Mouse (Mus musculus): ENCODE measurements at regions not wholly inside any gene's neighbourhood (a gene's known extent, or its start where the extent isn't known, plus 50 kb on each side); places are given as distances from the start of the nearest gene placed in this dataset.

DNA sequence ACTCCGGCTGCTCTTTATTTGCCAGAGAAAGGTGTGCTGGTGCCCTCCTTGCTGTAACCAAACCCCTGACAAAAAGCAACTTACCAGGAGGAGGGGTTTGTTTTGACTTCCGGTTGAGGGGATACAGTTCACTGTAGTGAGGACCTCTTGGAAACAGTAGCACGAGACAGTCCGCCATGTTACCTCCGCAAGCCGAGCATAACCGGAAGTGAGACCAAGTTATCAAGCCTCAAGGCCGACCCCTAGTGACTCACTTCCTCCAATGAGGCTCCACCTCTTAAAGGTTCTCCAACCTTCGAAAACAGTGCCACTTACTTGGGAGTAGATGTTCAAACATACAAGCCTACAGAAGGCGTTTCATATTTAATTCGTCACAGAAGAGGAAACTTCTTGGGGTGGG is 115.2 kb upstream of the Plekha5 start:
- Histone ChIP-seq H3K36me3 (ENCODE audit: insufficient read depth, low read length) (no peaks in the 10 kb centered on the region), H3K9ac (replicated peaks; ENCODE audit: low read depth) (no peak overlapping the region), H3K27me3 (replicated peaks; ENCODE audit: insufficient read depth, low read length) (no peaks in the 10 kb centered on the region), H3K4me2 (replicated peaks; ENCODE audit: low read depth, low read length) (no peak overlapping the region), H3K4me1 (ENCODE audit: insufficient read depth, low read depth, low read length) (no peaks in the 10 kb centered on the region), H3K9me3 (ENCODE audit: low read length) (no peaks in the 10 kb centered on the region), H3K4me3 (ENCODE audit: low read depth, low read length) (no peak overlapping the region), H3K27ac (ENCODE audit: low read length) (no peak overlapping the region)
- DNase-seq (ENCODE audit: low spot score) (no peak), ATAC-seq (no peak)
- WGBS: 90% methylated on average over 11 of the region's 11 CpGs
- no peak for TF ChIP-seq EP300 (IDR thresholded peaks at IDR 0.05)
- TF ChIP-seq CTCF (IDR thresholded peaks at IDR 0.05): no peak

- 85% methylated on average over 6 of the region's 6 CpGs for WGBS
- no peaks in the 10 kb centered on the region for H3K27me3 ChIP-seq (replicated peaks; ENCODE audit: insufficient read depth, low read length)
- no peak overlapping the region for H3K4me2 ChIP-seq (replicated peaks; ENCODE audit: low read depth, low read length)
- no peak overlapping the region for H3K4me3 ChIP-seq (ENCODE audit: low read depth, low read length)
- ATAC-seq: no peak
- DNase-seq (ENCODE audit: low spot score): no peak
- H3K4me1 ChIP-seq (ENCODE audit: insufficient read depth, low read depth, low read length): no peaks in the 10 kb centered on the region
- TF ChIP-seq EP300 (IDR thresholded peaks at IDR 0.05) (no peak), CTCF (IDR thresholded peaks at IDR 0.05) (no peak)
- no peaks in the 10 kb centered on the region for H3K36me3 ChIP-seq (ENCODE audit: insufficient read depth, low read length)
- no peaks in the 10 kb centered on the region for H3K9me3 ChIP-seq (ENCODE audit: low read length)
- no peak overlapping the region for H3K27ac ChIP-seq (ENCODE audit: low read length)
- no peak overlapping the region for H3K9ac ChIP-seq (replicated peaks; ENCODE audit: low read depth)
These were observed 116.9 kb upstream of the Plekha5 start for GRCm38 (mm10) chr6:140306811-140307558.

DNA sequence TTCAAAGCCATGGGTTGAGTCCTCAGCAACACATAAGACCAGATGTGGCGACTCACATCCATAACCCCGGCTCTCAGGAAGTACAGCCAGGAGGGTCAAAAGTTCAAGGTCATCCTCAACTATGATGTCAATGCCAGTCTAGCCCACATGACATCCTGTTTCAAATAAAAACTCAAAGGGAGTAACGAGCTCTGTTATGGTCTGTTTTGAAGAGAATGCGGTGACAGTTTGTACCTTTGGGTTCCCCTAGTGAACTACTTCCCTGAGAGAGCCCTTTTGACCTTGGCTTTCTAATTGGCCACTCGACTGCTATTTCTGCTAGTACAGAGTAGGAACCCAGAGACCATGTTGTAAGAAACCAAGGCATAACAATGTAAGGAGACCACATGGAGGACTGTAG is 119.7 kb upstream of the Plekha5 start:
- TF ChIP-seq EP300 (IDR thresholded peaks at IDR 0.05) (no peak), CTCF (IDR thresholded peaks at IDR 0.05) (no peak)
- Histone ChIP-seq H3K9ac (replicated peaks; ENCODE audit: low read depth) (no peak overlapping the region), H3K27me3 (replicated peaks; ENCODE audit: insufficient read depth, low read length) (no peaks in the 10 kb centered on the region), H3K4me3 (ENCODE audit: low read depth, low read length) (no peak overlapping the region), H3K4me1 (ENCODE audit: insufficient read depth, low read depth, low read length) (no peaks in the 10 kb centered on the region), H3K4me2 (replicated peaks; ENCODE audit: low read depth, low read length) (no peak overlapping the region), H3K9me3 (ENCODE audit: low read length) (no peaks in the 10 kb centered on the region), H3K27ac (ENCODE audit: low read length) (no peak overlapping the region), H3K36me3 (ENCODE audit: insufficient read depth, low read length) (no peaks in the 10 kb centered on the region)
- WGBS: 53% methylated on average over 5 of the region's 5 CpGs
- DNase-seq (ENCODE audit: low spot score) (peak; percentile 28), ATAC-seq (peak; percentile 38; the same call in 1 of the 2 replicates)

DNA sequence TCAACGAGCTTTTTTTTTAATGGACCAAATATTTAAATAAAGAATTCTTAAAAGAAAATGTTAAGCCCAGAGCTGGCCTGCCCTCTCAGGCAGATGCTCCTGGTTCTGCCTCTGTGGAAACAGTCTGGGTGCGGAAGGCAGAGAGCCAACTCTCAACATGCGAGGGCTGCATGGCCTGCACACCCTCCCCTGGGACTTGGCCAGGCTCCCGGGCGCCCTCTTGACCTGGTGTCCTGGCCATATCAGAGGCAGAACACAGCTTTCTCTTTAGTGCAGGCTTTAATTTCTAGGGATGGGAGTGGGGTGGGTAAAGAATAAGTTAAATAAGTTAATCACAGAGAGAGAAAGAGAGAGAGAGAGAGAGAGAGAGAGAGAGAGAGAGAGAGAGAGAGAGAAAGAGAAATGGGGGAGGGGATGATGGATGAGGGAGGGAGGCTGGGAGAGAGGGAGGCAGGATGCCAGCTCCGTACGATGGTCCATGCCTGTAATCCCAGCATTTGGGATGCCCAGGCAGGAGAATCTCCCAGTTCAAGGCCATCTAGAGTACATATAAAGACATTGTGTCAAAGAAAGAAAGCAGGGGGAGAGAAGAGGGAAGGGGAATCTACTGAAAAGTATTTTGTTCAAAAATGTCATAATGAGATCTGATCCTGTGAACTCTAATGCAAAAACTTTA is 123.2 kb upstream of the Plekha5 start:
- H3K9ac ChIP-seq (replicated peaks; ENCODE audit: low read depth): no peak overlapping the region
- ATAC-seq (peak; percentile 60), DNase-seq (ENCODE audit: low spot score) (peak; percentile 52)
- no peaks in the 10 kb centered on the region for H3K4me1 ChIP-seq (ENCODE audit: insufficient read depth, low read depth, low read length)
- no peak overlapping the region for H3K4me2 ChIP-seq (replicated peaks; ENCODE audit: low read depth, low read length)
- no peaks in the 10 kb centered on the region for H3K9me3 ChIP-seq (ENCODE audit: low read length)
- no peaks in the 10 kb centered on the region for H3K36me3 ChIP-seq (ENCODE audit: insufficient read depth, low read length)
- H3K27me3 ChIP-seq (replicated peaks; ENCODE audit: insufficient read depth, low read length): no peaks in the 10 kb centered on the region
- TF ChIP-seq CTCF (IDR thresholded peaks at IDR 0.05) (no peak), EP300 (IDR thresholded peaks at IDR 0.05) (no peak)
- no peak overlapping the region for H3K4me3 ChIP-seq (ENCODE audit: low read depth, low read length)
- WGBS: 19% methylated on average over 7 of the region's 7 CpGs
- H3K27ac ChIP-seq (ENCODE audit: low read length): no peak overlapping the region

DNA sequence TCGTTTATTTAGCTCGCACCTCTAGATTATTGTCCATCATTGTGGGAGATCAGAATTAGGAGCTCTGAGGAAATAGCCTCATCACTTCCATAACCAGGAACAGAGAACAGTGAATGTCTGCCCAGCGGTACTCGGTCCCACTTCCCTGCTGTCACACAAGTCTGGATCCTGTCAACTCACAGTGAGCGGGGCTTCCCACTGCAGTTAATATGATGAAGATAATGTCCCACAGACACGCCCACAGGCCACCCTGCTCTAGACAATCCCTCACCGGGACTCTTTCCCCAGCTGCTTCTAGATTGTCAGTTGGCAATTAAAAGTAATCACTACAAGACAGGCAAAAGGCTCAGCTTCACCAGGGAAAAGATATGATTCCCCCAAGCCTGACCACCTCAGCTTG is 124.2 kb upstream of the Plekha5 start:
- 55% methylated on average over 7 of the region's 7 CpGs for WGBS
- H3K9me3 ChIP-seq (ENCODE audit: low read length): no peaks in the 10 kb centered on the region
- no peak overlapping the region for H3K9ac ChIP-seq (replicated peaks; ENCODE audit: low read depth)
- no peaks in the 10 kb centered on the region for H3K27me3 ChIP-seq (replicated peaks; ENCODE audit: insufficient read depth, low read length)
- TF ChIP-seq CTCF (IDR thresholded peaks at IDR 0.05): no peak
- no peak for TF ChIP-seq EP300 (IDR thresholded peaks at IDR 0.05)
- no peaks in the 10 kb centered on the region for H3K4me1 ChIP-seq (ENCODE audit: insufficient read depth, low read depth, low read length)
- no peak overlapping the region for H3K4me3 ChIP-seq (ENCODE audit: low read depth, low read length)
- H3K4me2 ChIP-seq (replicated peaks; ENCODE audit: low read depth, low read length): no peak overlapping the region
- no peak overlapping the region for H3K27ac ChIP-seq (ENCODE audit: low read length)
- peak; percentile 52 for DNase-seq (ENCODE audit: low spot score)
- H3K36me3 ChIP-seq (ENCODE audit: insufficient read depth, low read length): no peaks in the 10 kb centered on the region
- ATAC-seq: peak; percentile 68; the same call in 1 of the 2 replicates

DNA sequence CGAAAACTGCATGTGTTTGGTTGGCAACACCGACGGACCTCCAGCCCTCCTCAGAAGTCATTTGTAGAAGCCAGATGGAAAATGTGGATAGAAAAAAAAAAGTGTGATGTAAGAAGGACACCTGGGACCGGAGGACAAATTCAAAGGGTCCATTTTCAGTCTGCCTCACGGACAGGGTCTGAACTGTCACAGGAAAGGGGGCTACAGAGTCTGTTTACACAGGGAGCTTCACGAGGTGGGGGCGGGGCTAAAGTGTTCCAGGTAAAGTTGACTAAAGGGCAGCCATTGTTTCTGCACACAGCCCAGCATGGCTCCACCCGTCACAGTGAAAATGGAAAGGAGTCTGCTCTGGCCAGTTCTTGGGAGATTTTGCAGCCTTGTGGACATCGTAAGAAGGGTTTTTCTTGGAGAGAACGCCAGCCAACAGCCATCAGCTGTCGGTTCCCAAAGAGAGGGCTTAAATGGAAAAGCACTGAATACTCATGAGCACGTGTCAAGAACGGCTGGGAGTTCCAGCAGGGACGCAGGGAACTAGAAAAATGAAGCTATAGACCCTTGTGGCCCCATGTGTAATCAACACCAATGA is 125.8 kb upstream of the Plekha5 start:
- Histone ChIP-seq H3K4me1 (ENCODE audit: insufficient read depth, low read depth, low read length) (no peaks in the 10 kb centered on the region), H3K36me3 (ENCODE audit: insufficient read depth, low read length) (no peaks in the 10 kb centered on the region), H3K4me2 (replicated peaks; ENCODE audit: low read depth, low read length) (no peak overlapping the region), H3K27ac (ENCODE audit: low read length) (no peak overlapping the region), H3K4me3 (ENCODE audit: low read depth, low read length) (no peak overlapping the region), H3K9me3 (ENCODE audit: low read length) (no peaks in the 10 kb centered on the region), H3K27me3 (replicated peaks; ENCODE audit: insufficient read depth, low read length) (no peaks in the 10 kb centered on the region), H3K9ac (replicated peaks; ENCODE audit: low read depth) (no peak overlapping the region)
- DNase-seq (ENCODE audit: low spot score) (peak; percentile 66), ATAC-seq (peak; percentile 49)
- TF ChIP-seq EP300 (IDR thresholded peaks at IDR 0.05) (no peak), CTCF (IDR thresholded peaks at IDR 0.05) (no peak)
- 43% methylated on average over 14 of the region's 14 CpGs for WGBS

All from lung, postnatal 0 days (tissue).